Mouse (Mus musculus): Measurements from ENCODE around the gene Btnl10. TPM values are rescaled to one million over a fixed set of nuclear protein-coding genes. Genes with fewer than 3 reads are reported as not detected.

Btnl10 gene
- polyA plus RNA-seq, 1 experiment from 2014 or later = 0.05 TPM

DNA sequence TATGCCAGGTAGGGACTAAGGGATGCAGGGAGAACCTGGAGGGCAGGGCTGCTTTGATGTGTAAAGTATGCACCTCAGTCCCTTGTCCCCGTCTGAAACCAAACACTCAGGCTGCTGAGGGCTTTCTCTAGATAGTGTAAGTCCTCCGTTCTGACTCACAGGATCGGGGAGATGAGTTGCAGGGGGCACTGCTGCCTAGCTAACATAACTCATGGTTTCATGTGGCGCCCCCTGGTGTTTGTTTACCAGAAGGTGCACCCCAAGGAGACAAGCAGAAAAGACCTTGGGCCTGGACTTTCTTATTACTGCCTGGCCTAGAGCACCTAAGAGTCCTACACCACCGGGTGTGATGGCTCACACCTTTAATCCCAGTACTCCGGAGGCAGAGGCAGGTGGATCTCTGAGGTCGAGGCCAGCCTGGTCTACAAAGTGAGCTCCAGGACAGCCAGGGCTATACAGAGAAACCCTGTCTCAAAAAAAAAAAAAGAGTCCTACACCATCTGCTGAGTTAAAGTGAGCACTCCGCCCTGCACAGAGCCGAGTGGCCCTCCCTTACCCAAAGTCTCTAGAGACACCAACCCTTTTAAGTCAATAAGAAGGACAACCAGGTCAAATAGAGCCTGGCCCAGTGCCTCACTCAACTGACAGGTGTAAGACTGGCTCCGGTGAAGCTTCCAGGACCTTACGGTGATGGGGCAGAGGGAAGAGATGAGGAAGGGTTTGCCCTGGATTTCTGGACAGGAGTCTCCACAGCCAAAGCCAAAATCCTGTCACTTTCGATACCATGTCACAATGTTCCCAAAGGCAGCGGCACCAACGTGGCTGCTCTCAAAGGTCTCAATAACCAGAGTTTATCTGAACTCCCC is 596 bp upstream of the Btnl10 start:
- peak; percentile 36 for DNase-seq (ENCODE audit: extremely low spot score, low spot score)
- Histone ChIP-seq H3K27me3 (ENCODE audit: poor library complexity, severe bottlenecking) (no peaks in the 10 kb centered on the region), H3K4me1 (peaks cover 7% of the 10 kb centered on the region), H3K36me3 (replicated peaks) (no peaks in the 10 kb centered on the region), H3K9me3 (no peaks in the 10 kb centered on the region), H3K4me3 (no peak overlapping the region), H3K27ac (no peak overlapping the region)
- WGBS = 56% methylated on average over 14 of the region's 14 CpGs

DNA sequence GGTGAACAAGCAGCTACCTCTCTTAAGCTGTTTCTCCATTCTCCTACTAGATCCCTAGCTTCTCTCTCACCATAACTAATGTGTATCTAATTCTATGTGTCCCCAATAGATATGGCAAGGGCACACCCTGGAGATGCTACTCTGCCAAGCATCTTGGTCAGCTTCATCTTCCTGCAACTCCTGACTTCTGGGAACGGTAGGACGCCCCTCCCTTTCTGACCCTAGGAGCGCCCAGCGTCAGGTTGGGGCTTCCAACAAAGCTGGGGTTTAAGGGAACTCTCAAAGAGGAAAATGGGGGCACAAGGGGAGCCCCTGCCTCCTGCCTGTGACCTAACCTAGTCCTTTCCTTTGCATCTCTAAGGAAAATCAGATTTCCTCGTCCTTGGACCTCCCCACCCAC is 1.1 kb downstream of the Btnl10 start:
- Histone ChIP-seq H3K27me3 (ENCODE audit: poor library complexity, severe bottlenecking) (no peaks in the 10 kb centered on the region), H3K27ac (no peak overlapping the region), H3K4me1 (peaks cover 7% of the 10 kb centered on the region), H3K36me3 (replicated peaks) (no peaks in the 10 kb centered on the region), H3K9me3 (no peaks in the 10 kb centered on the region), H3K4me3 (no peak overlapping the region)
- WGBS = 76% methylated on average over 5 of the region's 5 CpGs
- DNase-seq (ENCODE audit: extremely low spot score, low spot score) = no peak

DNA sequence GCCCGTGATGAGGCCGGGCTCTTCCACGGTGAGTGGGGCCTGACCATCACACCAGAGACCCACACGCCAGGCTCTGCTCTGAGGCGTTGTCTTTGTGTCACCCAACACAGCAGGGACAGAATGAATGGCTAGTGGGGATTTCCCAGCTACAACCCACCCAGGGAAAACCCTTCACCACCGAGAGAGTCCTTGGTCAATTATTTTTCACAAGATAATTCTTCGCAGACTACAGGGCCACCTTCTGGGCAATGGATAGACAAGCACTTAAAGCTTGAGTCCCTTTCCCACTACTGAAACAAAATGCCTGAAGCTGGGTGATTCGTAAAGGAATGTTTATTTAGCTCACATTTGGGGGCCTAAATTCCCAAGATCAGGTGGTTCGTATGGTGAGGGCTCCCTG is 4.7 kb downstream of the Btnl10 start:
- Histone ChIP-seq H3K27ac (no peak overlapping the region), H3K27me3 (ENCODE audit: poor library complexity, severe bottlenecking) (0 out of 2 replicates have a peak, but pooled peaks cover 5% of the 10 kb centered on the region)
- WGBS = 89% methylated on average over 9 of the region's 9 CpGs

DNA sequence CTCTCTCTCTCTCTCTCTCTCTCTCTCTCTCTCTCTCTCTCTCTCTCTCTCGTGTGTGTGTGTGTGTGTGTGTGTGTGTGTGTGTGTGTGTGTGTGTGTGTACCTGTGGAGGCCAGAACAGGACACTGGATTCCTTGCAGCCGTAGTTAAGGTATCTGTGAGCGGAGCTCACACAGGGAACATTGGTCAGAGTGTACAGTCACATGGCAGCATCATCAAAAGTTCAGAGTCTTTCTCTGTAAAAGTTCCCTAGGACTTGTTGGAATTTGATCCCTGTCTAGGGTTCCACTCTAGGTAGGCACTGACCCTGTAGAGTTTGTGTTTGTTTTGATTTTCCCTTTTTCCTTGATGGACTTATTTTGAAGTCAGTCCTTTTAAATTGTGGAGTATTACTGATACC is 8.9 kb downstream of the Btnl10 start:
- no peak overlapping the region for H3K27ac ChIP-seq
- H3K36me3 ChIP-seq (replicated peaks) = peaks cover 11% of the 10 kb centered on the region
- no peak for DNase-seq (ENCODE audit: extremely low spot score, low spot score)
- H3K4me3 ChIP-seq = no peak overlapping the region
- WGBS = 94% methylated on average over 2 of the region's 3 CpGs
- peaks cover 7% of the 10 kb centered on the region for H3K4me1 ChIP-seq
- H3K27me3 ChIP-seq (ENCODE audit: poor library complexity, severe bottlenecking) = 0 out of 2 replicates have a peak, but pooled peaks cover 5% of the 10 kb centered on the region
- no peaks in the 10 kb centered on the region for H3K9me3 ChIP-seq

More for the DNA sequence above, 4.7 kb downstream of the Btnl10 start:
- no peaks in the 10 kb centered on the region for H3K36me3 ChIP-seq (replicated peaks)
- no peaks in the 10 kb centered on the region for H3K9me3 ChIP-seq
- no peak for DNase-seq (ENCODE audit: extremely low spot score, low spot score)
- H3K4me3 ChIP-seq = no peak overlapping the region
- no peaks in the 10 kb centered on the region for H3K4me1 ChIP-seq

DNA sequence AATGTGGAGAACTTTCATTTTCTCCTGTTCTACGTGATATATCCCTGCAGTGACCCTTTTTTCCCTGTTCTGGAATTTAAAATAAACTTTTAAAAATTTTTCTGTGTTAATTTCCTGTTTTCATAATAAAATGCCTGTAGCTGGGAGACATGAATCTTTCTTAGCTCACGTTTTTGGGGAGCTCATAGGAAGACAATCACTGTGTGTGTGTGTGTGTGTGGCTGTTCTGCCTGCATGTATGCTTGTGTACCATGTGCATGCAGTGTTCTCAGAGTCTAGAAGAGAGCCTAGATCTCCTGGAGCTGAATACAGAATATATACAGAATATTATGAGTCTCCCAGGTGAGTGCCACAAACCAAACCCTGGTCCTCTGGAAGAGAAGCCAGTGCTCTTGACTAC is 9.3 kb downstream of the Btnl10 start:
- Histone ChIP-seq H3K36me3 (replicated peaks) (peaks cover 15% of the 10 kb centered on the region), H3K4me3 (no peak overlapping the region), H3K4me1 (peaks cover 7% of the 10 kb centered on the region), H3K27ac (no peak overlapping the region), H3K27me3 (ENCODE audit: poor library complexity, severe bottlenecking) (0 out of 2 replicates have a peak, but pooled peaks cover 5% of the 10 kb centered on the region), H3K9me3 (no peaks in the 10 kb centered on the region)
- DNase-seq (ENCODE audit: extremely low spot score, low spot score) = no peak
- 76% methylated on average over 2 of the region's 2 CpGs for WGBS

DNA sequence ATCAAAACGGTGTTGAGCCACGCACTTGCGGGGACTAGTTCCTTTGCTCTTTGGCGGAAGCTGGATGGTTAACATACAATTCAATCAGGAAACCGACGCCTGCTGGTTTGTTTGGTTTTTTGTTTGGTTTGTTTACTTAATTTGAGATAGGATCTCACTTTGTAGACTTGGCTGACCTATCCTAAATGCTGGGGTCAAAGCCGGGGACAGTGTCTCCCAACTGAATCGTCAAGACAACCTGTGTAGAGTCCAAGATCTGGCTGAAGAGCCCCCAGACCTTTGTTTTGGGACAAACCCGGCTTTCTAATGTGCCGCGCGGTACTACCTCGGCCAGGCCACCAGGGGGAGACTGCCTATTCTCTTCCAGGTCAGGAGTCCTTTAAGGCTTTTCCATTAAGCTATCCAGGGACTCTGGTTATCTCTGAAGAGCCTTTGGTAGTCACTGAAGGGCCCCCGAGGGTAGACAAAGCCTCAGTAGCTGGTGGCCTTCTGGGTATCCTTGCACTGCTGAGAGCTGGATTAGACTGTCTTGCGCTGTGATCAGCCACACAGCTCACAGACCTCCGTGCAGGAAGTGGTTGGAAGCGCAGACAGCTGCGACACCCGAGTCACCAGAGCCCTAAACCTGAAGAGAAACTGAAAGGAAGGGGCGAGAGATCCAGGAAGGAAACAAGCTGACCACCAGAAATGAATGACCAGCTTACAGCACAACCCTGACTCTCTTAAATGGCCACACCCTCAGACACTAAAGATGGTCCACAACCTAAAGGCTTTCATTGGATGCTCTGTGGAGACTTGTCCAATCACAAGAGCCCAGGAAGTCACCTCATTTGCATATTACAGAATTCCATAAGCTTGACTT is 10.3 kb downstream of the Btnl10 start:
- WGBS = 44% methylated on average over 20 of the region's 20 CpGs
- H3K4me3 ChIP-seq = peak overlapping the region; percentile 14; the same call in 1 of the 2 replicates
- H3K27me3 ChIP-seq (ENCODE audit: poor library complexity, severe bottlenecking) = 0 out of 2 replicates have a peak, but pooled peaks cover 5% of the 10 kb centered on the region
- peak; percentile 79 for DNase-seq (ENCODE audit: extremely low spot score, low spot score)
- peaks cover 7% of the 10 kb centered on the region for H3K4me1 ChIP-seq
- peak overlapping the region; percentile 48 for H3K27ac ChIP-seq
- peaks cover 24% of the 10 kb centered on the region for H3K36me3 ChIP-seq (replicated peaks)
- H3K9me3 ChIP-seq = no peaks in the 10 kb centered on the region

DNA sequence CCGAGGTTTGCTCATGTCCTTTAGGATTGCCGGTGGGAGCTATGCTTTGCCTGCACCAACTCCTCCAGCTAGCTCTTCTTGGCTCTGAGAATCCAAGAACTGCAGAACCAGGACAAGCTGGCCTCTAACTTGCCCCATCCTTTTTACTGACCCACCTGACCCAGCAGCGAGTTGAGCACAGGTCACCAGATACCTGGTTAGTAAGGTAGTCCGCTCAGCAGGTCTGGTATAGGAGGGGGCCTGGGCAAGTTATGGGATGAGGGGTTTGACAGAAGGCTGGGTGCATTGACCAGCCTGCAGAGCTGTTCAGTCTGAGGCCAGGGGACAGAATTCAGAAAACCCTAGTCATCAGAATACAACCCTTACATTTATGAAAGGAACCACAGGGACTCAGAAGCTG is 11.3 kb downstream of the Btnl10 start:
- DNase-seq (ENCODE audit: extremely low spot score, low spot score) = no peak
- H3K4me1 ChIP-seq = peaks cover 7% of the 10 kb centered on the region
- no peaks in the 10 kb centered on the region for H3K9me3 ChIP-seq
- H3K27ac ChIP-seq = no peak overlapping the region
- H3K36me3 ChIP-seq (replicated peaks) = peaks cover 35% of the 10 kb centered on the region
- 82% methylated on average over 4 of the region's 4 CpGs for WGBS
- no peak overlapping the region for H3K4me3 ChIP-seq
- H3K27me3 ChIP-seq (ENCODE audit: poor library complexity, severe bottlenecking) = 0 out of 2 replicates have a peak, but pooled peaks cover 5% of the 10 kb centered on the region

DNA sequence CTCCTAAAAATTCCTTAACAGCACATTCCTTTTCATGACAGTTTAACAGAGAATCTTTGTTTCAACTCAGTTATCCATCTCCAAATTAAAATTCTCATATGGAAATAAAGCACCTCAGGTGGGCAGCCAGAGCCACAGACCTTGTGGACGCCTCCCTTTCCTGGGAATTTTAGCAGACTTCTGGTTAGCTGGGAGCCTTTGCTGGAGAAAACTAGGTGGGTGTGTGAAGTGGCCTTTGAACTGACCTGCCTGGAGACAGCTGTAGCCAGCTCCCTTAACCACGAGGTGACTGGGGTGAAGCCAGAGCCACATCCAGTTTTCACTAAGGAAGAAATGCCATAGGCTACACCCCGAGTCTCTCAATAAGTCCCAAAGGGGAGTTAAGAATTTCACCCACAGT is 11.9 kb downstream of the Btnl10 start:
- H3K36me3 ChIP-seq (replicated peaks) = peaks cover 41% of the 10 kb centered on the region
- 74% methylated on average over 3 of the region's 3 CpGs for WGBS
- H3K4me1 ChIP-seq = peaks cover 7% of the 10 kb centered on the region
- 0 out of 2 replicates have a peak, but pooled peaks cover 5% of the 10 kb centered on the region for H3K27me3 ChIP-seq (ENCODE audit: poor library complexity, severe bottlenecking)
- no peak for DNase-seq (ENCODE audit: extremely low spot score, low spot score)
- no peaks in the 10 kb centered on the region for H3K9me3 ChIP-seq
- H3K27ac ChIP-seq = no peak overlapping the region
- H3K4me3 ChIP-seq = no peak overlapping the region

DNA sequence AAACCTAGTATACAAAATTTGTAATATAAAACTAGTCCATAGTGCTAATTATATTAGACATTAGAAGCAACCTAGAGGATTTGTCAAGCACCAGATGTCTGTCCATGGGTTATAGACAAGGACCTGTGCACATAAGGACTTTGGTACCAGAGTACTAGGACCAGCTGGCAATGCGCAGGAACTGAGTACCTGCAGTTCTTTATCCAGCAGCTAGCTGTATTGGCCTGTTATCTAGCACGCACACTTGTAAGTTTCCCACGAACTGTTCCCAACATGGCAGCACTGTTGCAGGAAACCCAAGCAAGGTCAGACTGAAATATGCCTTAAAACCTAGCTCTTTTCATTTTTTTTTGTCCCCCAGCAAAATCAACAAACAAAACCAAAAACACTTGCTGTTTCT is 12.5 kb downstream of the Btnl10 start:
- peaks cover 7% of the 10 kb centered on the region for H3K4me1 ChIP-seq
- no peaks in the 10 kb centered on the region for H3K9me3 ChIP-seq
- peaks cover 46% of the 10 kb centered on the region for H3K36me3 ChIP-seq (replicated peaks)
- 93% methylated on average over 3 of the region's 3 CpGs for WGBS
- H3K27me3 ChIP-seq (ENCODE audit: poor library complexity, severe bottlenecking) = 0 out of 2 replicates have a peak, but pooled peaks cover 5% of the 10 kb centered on the region
- H3K4me3 ChIP-seq = no peak overlapping the region
- H3K27ac ChIP-seq = no peak overlapping the region
- DNase-seq (ENCODE audit: extremely low spot score, low spot score) = no peak

DNA sequence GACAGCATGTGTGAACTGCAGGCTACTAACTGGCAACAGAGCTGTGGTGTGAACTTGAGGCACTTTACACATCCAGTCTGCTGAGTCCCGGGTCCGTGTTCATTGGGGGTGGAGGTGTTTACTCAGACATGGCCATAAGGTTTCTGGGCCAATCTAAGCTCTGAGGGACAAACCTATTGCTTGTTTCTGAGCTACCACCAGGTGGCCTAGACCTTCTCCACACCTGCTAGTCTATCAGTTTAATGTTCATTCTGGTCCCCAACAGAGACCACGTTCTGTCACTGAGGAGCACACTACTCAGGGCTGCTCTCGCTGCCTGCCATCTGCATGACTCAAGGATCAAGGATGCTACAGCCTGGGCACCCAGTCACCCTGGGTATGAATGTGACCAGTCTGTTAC is 13.9 kb downstream of the Btnl10 start:
- DNase-seq (ENCODE audit: extremely low spot score, low spot score) = no peak
- Histone ChIP-seq H3K27me3 (ENCODE audit: poor library complexity, severe bottlenecking) (no peaks in the 10 kb centered on the region), H3K27ac (no peak overlapping the region), H3K9me3 (no peaks in the 10 kb centered on the region), H3K4me3 (no peak overlapping the region), H3K4me1 (peaks cover 9% of the 10 kb centered on the region), H3K36me3 (replicated peaks) (peaks cover 59% of the 10 kb centered on the region)
- WGBS = 88% methylated on average over 4 of the region's 4 CpGs

DNA sequence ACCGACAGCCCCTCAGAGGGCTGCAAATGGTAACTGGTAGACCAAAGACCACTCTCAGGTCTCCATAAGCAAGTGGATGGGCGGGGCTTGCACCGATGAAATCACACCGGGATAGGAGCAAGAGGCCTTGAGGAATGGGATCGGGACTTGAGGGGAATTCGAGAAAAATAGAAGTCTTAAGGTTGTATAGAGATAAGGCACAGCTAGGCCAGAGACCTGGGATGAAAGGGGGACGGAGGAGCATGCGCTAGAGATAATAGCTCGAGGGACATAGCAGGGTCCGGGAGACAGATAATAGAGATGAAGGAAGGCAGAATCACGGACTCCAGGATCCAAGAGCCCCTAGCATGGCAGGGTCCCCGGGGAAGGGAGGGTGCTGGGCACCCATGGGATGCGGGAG is 20.2 kb downstream of the Btnl10 start:
- H3K4me1 ChIP-seq = peaks cover 24% of the 10 kb centered on the region
- peaks cover 42% of the 10 kb centered on the region for H3K36me3 ChIP-seq (replicated peaks)
- H3K27me3 ChIP-seq (ENCODE audit: poor library complexity, severe bottlenecking) = no peaks in the 10 kb centered on the region
- H3K9me3 ChIP-seq = no peaks in the 10 kb centered on the region
- 2% methylated on average over 13 of the region's 13 CpGs for WGBS
- DNase-seq (ENCODE audit: extremely low spot score, low spot score) = no peak
- peak overlapping the region; percentile 96 for H3K27ac ChIP-seq
- H3K4me3 ChIP-seq = peak overlapping the region; percentile 86

DNA sequence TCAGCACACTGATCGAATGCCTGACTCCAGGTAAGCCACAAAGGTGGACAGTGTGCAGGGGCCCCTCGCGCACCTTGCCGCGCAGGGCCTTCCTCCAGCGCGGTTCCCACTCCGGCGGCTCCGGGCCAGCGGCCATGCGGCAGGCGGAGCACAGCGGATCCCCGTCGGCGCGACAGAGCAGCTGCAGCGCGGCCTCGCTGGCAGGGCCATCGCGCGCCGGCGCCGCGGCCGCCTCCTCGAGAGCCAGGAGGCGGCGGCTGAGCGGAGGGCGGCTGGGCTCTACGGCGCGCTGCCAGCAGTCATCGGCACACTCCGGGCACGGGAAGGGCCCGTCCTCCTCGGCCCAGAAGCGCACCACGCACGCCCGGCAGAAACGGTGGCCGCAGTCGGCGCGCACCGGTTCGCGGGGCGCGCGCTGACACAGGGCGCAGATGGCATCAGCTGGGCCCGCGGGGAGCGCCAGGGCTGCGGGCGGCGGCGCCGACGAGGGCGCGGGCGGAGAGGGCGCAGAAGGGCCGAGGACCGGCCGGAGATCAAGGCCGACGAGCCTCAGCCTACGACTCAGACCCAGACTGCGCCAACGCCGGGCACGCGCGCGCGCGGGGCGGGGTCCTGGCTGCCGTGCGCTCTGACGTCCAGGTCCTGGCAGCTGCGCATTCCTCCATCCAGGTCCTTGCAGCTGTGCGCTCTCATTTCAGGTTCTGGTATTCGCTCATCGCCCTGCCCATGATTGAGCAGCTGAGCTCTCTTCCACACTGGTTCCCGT is 20.8 kb downstream of the Btnl10 start, which contains the start of gene Rnf187:
TSS of gene Rnf187 (minus strand) at position 595 of the 766 bp plus-strand sequence.
- Histone ChIP-seq H3K4me1 (peaks cover 24% of the 10 kb centered on the region), H3K27me3 (ENCODE audit: poor library complexity, severe bottlenecking) (no peaks in the 10 kb centered on the region), H3K9me3 (no peaks in the 10 kb centered on the region), H3K36me3 (replicated peaks) (peaks cover 36% of the 10 kb centered on the region), H3K4me3 (peak within 1 kb of the TSS; percentile 86), H3K27ac (peak within 1 kb of the TSS; percentile 96)
- under 1% methylated on average over 95 of the region's 95 CpGs for WGBS
- DNase-seq (ENCODE audit: extremely low spot score, low spot score) = peak; percentile 89

Data from forebrain, embryonic 10.5 days (tissue).